Mouse (Mus musculus) embryonic facial prominence, embryonic 15.5 days (tissue): ENCODE data around the gene Yod1. TPM values are rescaled to one million over a fixed set of nuclear protein-coding genes. Genes with fewer than 3 reads are reported as not detected.
A peak's percentile ranks its signal among the peaks of the same experiment; 100 is the strongest.

ENCODE experiments used
- ATAC-seq: fragments of 200-750 bp; cut with Nextera tagmentation; 2 replicates; pipeline ENCODE4 v1.8.0; 2017; ENCODE audit warnings: low read depth, moderate TSS enrichment; ENCODE audit not compliant: insufficient number of reproducible peaks, low FRiP score, low TSS enrichment
- H3K27ac ChIP-seq: fragments of 300-500 bp; sonication (generic); replicated peaks from 2 replicates; pipeline ENCODE4 v1.5.1; 2015; ENCODE audit warnings: mild to moderate bottlenecking, inconsistent platforms
- H3K27me3 ChIP-seq: fragments of 300-500 bp; sonication (generic); 2 replicates; pipeline ENCODE4 v1.6.1; 2015; ENCODE audit warnings: inconsistent platforms
- H3K36me3 ChIP-seq: fragments of 300-500 bp; sonication (generic); 2 replicates; pipeline ENCODE4 v1.6.1; 2015; ENCODE audit warnings: mild to moderate bottlenecking, inconsistent platforms
- H3K4me1 ChIP-seq: fragments of 300-500 bp; sonication (generic); 2 replicates; pipeline ENCODE4 v1.6.1; 2015; ENCODE audit warnings: inconsistent platforms
- H3K4me2 ChIP-seq: fragments of 300-500 bp; sonication (generic); replicated peaks from 2 replicates; pipeline ENCODE4 v1.6.1; 2015; ENCODE audit warnings: mild to moderate bottlenecking, inconsistent platforms
- H3K4me3 ChIP-seq: fragments of 300-500 bp; sonication (generic); replicated peaks from 2 replicates; pipeline ENCODE4 v1.5.1; 2015; ENCODE audit warnings: mild to moderate bottlenecking, inconsistent platforms
- H3K9ac ChIP-seq: fragments of 300-500 bp; sonication (generic); 2 replicates; pipeline ENCODE4 v1.6.1; 2015; ENCODE audit warnings: inconsistent platforms
- H3K9me3 ChIP-seq: fragments of 300-500 bp; sonication (generic); replicated peaks from 2 replicates; pipeline ENCODE4 v1.6.1; 2016; ENCODE audit warnings: inconsistent platforms
- WGBS: fragments of 180-500 bp; shearing (Covaris S2); methylation state at CpG from one replicate; pipeline ENCODE4 v1.1.7; 2015; 5-methylcytosine and 5-hydroxymethylcytosine counted together
- polyA plus RNA-seq: library from polyadenylated mRNA; unstranded; fragments of >200 nt; fragmentation: Nextera tagmentation; extraction: Ambion mirVana; gene quantifications from 2 replicates; pipeline ENCODE4 v1.2.1, GENCODE M21; 2015

Yod1 gene
- polyA plus RNA-seq: 11.8 and 14.9 TPM in 2 replicates

DNA sequence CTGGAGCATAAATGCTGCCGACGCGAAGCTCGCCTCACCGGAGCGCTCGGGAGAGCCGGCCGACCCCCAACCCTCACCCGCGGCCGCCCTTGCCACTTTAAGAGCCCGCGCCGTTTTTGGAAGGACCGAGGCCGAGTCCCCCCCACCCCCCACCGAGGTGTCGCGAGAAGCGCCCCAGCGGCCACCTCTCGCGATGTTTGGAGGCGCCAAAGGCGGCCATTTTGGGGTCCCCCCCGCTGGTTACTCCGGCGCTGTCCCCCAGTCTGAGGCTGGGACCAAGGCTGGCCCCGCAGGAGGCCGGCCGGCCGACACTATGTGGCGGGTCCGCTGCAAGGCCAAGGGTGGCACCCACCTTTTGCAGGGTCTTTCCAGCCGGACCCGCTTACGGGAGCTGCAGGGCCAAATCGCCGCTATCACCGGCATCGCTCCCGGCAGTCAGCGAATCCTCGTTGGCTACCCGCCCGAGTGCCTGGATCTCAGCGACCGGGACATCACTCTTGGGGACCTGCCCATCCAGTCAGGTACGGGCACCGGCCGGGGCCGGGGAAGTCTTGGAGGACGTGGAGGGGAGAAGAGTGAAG is at the start of gene Yod1:
Gene Yod1 (plus strand): TSS at position 37 of the 581 bp plus-strand sequence.
- peaks cover 6% of the 10 kb centered on the region for H3K36me3 ChIP-seq
- H3K9ac ChIP-seq: peak within 1 kb of the TSS; percentile 97
- no peaks in the 10 kb centered on the region for H3K27me3 ChIP-seq
- H3K4me3 ChIP-seq: peak within 1 kb of the TSS; percentile 96
- WGBS: under 1% methylated on average over 53 of the region's 54 CpGs
- ATAC-seq: peak; percentile 76
- H3K4me1 ChIP-seq: peaks cover 19% of the 10 kb centered on the region
- H3K9me3 ChIP-seq: no peaks in the 10 kb centered on the region
- H3K4me2 ChIP-seq: peak within 1 kb of the TSS; percentile 92
- H3K27ac ChIP-seq: peak within 1 kb of the TSS; percentile 82

DNA sequence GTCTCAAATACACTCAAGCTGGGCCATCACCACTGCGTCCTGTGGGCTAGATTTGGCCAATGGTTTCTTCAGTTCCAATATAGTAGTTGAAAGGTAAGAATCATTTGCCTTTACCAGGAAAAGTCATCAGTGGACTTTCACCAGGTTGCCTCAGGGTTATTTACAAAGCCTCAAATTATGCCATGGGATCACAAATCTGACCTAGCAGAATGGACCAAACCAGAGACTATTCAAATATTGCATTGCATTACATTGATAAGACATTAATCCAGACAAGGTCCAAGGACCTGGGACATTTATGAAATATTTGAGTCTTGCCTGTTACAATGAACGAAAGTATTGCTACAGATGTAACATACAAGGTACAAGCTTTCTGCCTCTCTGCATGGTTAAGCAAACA is 38.6 kb upstream of the Yod1 start:
- 76% methylated on average over 2 of the region's 2 CpGs for WGBS
- no peak for ATAC-seq
- H3K9me3 ChIP-seq: no peaks in the 10 kb centered on the region
- no peak overlapping the region for H3K27ac ChIP-seq
- no peak overlapping the region for H3K9ac ChIP-seq
- no peak overlapping the region for H3K4me3 ChIP-seq
- H3K4me2 ChIP-seq: no peak overlapping the region
- H3K36me3 ChIP-seq: no peaks in the 10 kb centered on the region
- no peaks in the 10 kb centered on the region for H3K4me1 ChIP-seq
- no peaks in the 10 kb centered on the region for H3K27me3 ChIP-seq

DNA sequence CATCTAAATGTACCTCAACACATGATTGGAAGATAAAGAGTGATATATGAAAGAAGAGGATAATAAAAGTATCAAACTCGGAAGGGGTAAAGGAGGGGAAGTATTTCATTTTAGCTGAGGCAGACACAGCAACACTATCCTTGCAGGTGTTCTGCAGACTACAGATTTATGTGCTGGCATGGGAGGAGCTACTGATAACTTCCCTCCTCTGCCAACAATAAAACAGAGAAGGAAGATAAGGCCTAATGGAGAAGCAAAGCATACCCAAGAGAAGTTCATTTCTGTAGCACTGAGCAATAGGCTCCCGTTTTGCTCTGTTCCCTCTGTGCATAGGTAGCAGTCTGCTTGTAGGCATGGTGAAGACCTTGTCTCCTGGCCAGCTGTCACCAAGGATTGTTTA is 36.1 kb upstream of the Yod1 start:
- H3K36me3 ChIP-seq: no peaks in the 10 kb centered on the region
- ATAC-seq: no peak
- no peak overlapping the region for H3K9ac ChIP-seq
- no peak overlapping the region for H3K27ac ChIP-seq
- no peak overlapping the region for H3K4me2 ChIP-seq
- H3K4me3 ChIP-seq: no peak overlapping the region
- WGBS: 81% methylated on average over 2 of the region's 2 CpGs
- H3K27me3 ChIP-seq: no peaks in the 10 kb centered on the region
- H3K4me1 ChIP-seq: no peaks in the 10 kb centered on the region
- no peaks in the 10 kb centered on the region for H3K9me3 ChIP-seq

DNA sequence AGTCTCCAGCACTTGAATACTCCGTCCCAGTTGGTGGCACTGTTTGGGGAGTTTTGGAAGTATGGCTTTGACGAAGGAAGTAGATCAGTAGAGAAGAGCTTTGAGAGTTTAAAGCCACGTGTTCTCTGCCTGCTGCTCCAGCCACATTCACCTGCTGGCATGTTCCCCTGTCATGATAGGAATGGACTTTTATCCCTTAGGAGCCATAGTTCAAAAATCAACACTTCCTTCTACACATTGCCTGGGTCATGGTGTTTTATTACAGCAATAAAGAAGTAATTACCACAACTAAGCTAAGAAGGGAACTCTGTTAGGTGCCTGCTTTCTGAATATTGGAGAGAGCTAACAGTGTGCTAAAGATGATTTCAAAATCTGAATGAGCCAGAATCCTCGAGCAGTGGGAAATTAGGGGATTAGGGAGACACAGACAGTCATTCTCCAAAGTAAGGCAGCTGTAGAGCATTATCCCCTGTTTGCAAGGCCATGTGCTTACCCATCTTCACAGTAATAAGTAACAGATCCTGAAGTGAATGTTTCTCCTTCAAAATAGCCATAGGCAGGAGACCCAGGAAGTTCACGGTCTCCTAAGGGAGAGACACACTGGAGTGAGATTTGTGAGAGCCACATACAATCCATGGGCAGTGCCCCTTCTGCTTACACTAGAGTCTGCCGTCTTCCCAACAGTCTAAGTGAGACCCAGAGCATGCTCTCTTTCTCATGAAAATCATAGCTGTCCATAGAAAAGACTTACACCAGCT is 35.3 kb upstream of the Yod1 start:
- ATAC-seq: no peak
- Histone ChIP-seq H3K27ac (no peak overlapping the region), H3K36me3 (no peaks in the 10 kb centered on the region), H3K4me2 (no peak overlapping the region), H3K27me3 (no peaks in the 10 kb centered on the region), H3K9ac (no peak overlapping the region), H3K4me1 (no peaks in the 10 kb centered on the region), H3K4me3 (no peak overlapping the region), H3K9me3 (no peaks in the 10 kb centered on the region)
- WGBS: 61% methylated on average over 6 of the region's 6 CpGs

DNA sequence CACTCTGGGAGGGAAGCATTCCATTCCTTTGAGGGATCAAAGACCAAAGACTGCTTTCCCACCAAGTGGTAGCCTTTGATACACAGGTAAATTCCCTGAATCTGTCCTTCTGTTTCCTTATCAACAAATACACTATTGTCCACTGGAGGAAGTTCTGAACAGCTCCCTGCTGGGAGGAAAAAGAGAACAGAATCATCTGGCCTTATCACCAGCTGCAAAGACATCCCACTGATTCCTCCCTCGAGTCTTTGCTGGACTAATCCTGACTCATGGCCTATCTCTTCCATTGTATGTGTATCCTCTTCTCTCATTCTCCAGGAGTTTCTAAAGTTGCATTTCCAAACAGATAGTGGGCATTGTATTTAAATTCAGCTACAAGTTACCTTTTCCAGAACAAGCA is 33.2 kb upstream of the Yod1 start:
- no peak overlapping the region for H3K4me3 ChIP-seq

DNA sequence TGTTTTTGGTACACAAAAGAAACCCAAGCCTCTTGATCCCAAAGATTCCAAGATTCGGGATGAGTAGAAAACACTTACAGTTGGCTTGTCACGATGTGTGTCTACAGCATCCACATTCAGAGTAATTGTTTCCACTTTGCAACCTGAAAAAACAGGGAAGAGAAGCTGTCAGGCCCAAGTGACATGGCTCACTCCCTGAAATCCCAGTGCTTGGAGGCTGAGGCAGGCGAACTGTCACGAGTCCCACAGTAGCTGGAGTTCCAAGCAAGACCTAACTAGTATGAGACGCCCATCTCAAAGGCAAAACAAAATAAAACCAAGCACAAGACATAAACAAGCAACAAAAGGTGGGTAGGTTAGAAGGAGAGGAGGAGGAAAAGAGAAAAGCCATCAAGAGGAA is 18.5 kb upstream of the Yod1 start:
- ATAC-seq: no peak
- Histone ChIP-seq H3K4me3 (no peak overlapping the region), H3K36me3 (peaks cover 51% of the 10 kb centered on the region), H3K27me3 (no peaks in the 10 kb centered on the region), H3K27ac (no peak overlapping the region), H3K9me3 (no peaks in the 10 kb centered on the region), H3K9ac (no peak overlapping the region), H3K4me2 (no peak overlapping the region), H3K4me1 (no peaks in the 10 kb centered on the region)
- 92% methylated on average over 5 of the region's 5 CpGs for WGBS

More for the DNA sequence above, 33.2 kb upstream of the Yod1 start:
- no peak overlapping the region for H3K9ac ChIP-seq
- H3K4me2 ChIP-seq: no peak overlapping the region
- H3K27ac ChIP-seq: no peak overlapping the region
- no peaks in the 10 kb centered on the region for H3K36me3 ChIP-seq
- no peak for ATAC-seq
- H3K9me3 ChIP-seq: no peaks in the 10 kb centered on the region
- no peaks in the 10 kb centered on the region for H3K4me1 ChIP-seq
- H3K27me3 ChIP-seq: no peaks in the 10 kb centered on the region
- 49% methylated on average over 1 of the region's 1 CpGs for WGBS

- ATAC-seq: no peak
- Histone ChIP-seq H3K27me3 (no peaks in the 10 kb centered on the region), H3K9ac (no peak overlapping the region), H3K4me3 (no peak overlapping the region), H3K9me3 (no peaks in the 10 kb centered on the region), H3K4me1 (no peaks in the 10 kb centered on the region), H3K36me3 (peaks cover 51% of the 10 kb centered on the region), H3K27ac (no peak overlapping the region), H3K4me2 (no peak overlapping the region)
- 92% methylated on average over 10 of the region's 10 CpGs for WGBS
Measured at GRCm38 (mm10) chr1:130699937-130700633, 17.0 kb upstream of the Yod1 start.

GRCm38 (mm10) chr1:130701976-130702375 is 15.2 kb upstream of the Yod1 start:
- Histone ChIP-seq H3K4me2 (no peak overlapping the region), H3K4me1 (no peaks in the 10 kb centered on the region), H3K27ac (no peak overlapping the region), H3K27me3 (no peaks in the 10 kb centered on the region), H3K4me3 (no peak overlapping the region), H3K9me3 (no peaks in the 10 kb centered on the region), H3K9ac (no peak overlapping the region), H3K36me3 (peaks cover 63% of the 10 kb centered on the region)
- WGBS: 93% methylated on average over 11 of the region's 11 CpGs
- ATAC-seq: no peak

- no peak for ATAC-seq
- H3K4me1 ChIP-seq: no peaks in the 10 kb centered on the region
- H3K4me2 ChIP-seq: no peak overlapping the region
- no peak overlapping the region for H3K27ac ChIP-seq
- H3K9me3 ChIP-seq: no peaks in the 10 kb centered on the region
- H3K4me3 ChIP-seq: no peak overlapping the region
- WGBS: 73% methylated on average over 2 of the region's 2 CpGs
- peaks cover 60% of the 10 kb centered on the region for H3K36me3 ChIP-seq
- no peaks in the 10 kb centered on the region for H3K27me3 ChIP-seq
- H3K9ac ChIP-seq: no peak overlapping the region
Measured at GRCm38 (mm10) chr1:130703613-130704012, 13.5 kb upstream of the Yod1 start.

GRCm38 (mm10) chr1:130710283-130711080 is 6.6 kb upstream of the Yod1 start:
- Histone ChIP-seq H3K4me1 (0 out of 2 replicates have a peak, but pooled peaks cover 8% of the 10 kb centered on the region), H3K27ac (no peak overlapping the region), H3K9me3 (no peaks in the 10 kb centered on the region), H3K9ac (no peak overlapping the region), H3K36me3 (peaks cover 22% of the 10 kb centered on the region; the same call in 1 of the 2 replicates), H3K4me3 (no peak overlapping the region), H3K27me3 (no peaks in the 10 kb centered on the region), H3K4me2 (no peak overlapping the region)
- WGBS: 91% methylated on average over 22 of the region's 22 CpGs
- no peak for ATAC-seq

- H3K4me1 ChIP-seq: peaks cover 16% of the 10 kb centered on the region
- no peaks in the 10 kb centered on the region for H3K27me3 ChIP-seq
- H3K27ac ChIP-seq: no peak overlapping the region
- H3K36me3 ChIP-seq: peaks cover 1% of the 10 kb centered on the region; the same call in 1 of the 2 replicates
- no peaks in the 10 kb centered on the region for H3K9me3 ChIP-seq
- H3K4me3 ChIP-seq: no peak overlapping the region
- no peak overlapping the region for H3K9ac ChIP-seq
- H3K4me2 ChIP-seq: no peak overlapping the region
- 80% methylated on average over 4 of the region's 4 CpGs for WGBS
- no peak for ATAC-seq
Measured at GRCm38 (mm10) chr1:130714046-130714445, 3.1 kb upstream of the Yod1 start.
